Mouse (Mus musculus): Measurements from ENCODE around the gene Eng.

- no peak for TF ChIP-seq CTCF (IDR thresholded peaks at IDR 0.05; ENCODE audit: low read depth, low read length)
- no peak for TF ChIP-seq POLR2A (IDR thresholded peaks at IDR 0.05; ENCODE audit: borderline replicate concordance, low read depth, low read length)
Measured at GRCm38 (mm10) chr2:32607262-32607947, 39.0 kb upstream of the Eng start.
